Mouse (Mus musculus) lung, postnatal 0 days (tissue): ENCODE data around the gene Ccnb1ip1. TPM values are rescaled to one million over a fixed set of nuclear protein-coding genes. Genes with fewer than 3 reads are reported as not detected.
"Not testable (repeated sequence)": the region's sequence is repeated elsewhere in the genome, so short reads cannot be mapped to it uniquely, and the experiment has no call there.

Experiments
- ATAC-seq: fragments of 200-750 bp; cut with Nextera tagmentation; 2 replicates; pipeline ENCODE4 v1.8.0; 2017; ENCODE audit warnings: moderate library complexity
- DNase-seq: peaks from one replicate; pipeline ENCODE4 v3.0.0-alpha.2; 2016; ENCODE audit warnings: low spot score
- H3K27ac ChIP-seq: fragments of 300-500 bp; sonication (generic); 2 replicates; pipeline ENCODE4 v1.5.1; 2014; ENCODE audit warnings: antibody characterized with exemption, mild to moderate bottlenecking, low read length, mixed read lengths
- H3K27me3 ChIP-seq: fragments of 300-500 bp; sonication (generic); replicated peaks from 2 replicates; pipeline ENCODE4 v1.6.1; 2014; ENCODE audit warnings: low read length, mixed read lengths; ENCODE audit not compliant: insufficient read depth
- H3K36me3 ChIP-seq: fragments of 300-500 bp; sonication (generic); 2 replicates; pipeline ENCODE4 v1.6.1; 2014; ENCODE audit warnings: low read length, mixed read lengths; ENCODE audit not compliant: insufficient read depth
- H3K4me1 ChIP-seq: fragments of 300-500 bp; sonication (generic); 2 replicates; pipeline ENCODE4 v1.6.1; 2014; ENCODE audit warnings: antibody characterized with exemption, low read depth, low read length, mixed read lengths; ENCODE audit not compliant: insufficient read depth
- H3K4me2 ChIP-seq: fragments of 300-500 bp; sonication (generic); replicated peaks from 2 replicates; pipeline ENCODE4 v1.6.1; 2014; ENCODE audit warnings: low read depth, mild to moderate bottlenecking, low read length, moderate library complexity, mixed read lengths
- H3K4me3 ChIP-seq: fragments of 300-500 bp; sonication (generic); 2 replicates; pipeline ENCODE4 v1.5.1; 2014; ENCODE audit warnings: low read depth, low read length
- H3K9ac ChIP-seq: fragments of 300-500 bp; sonication (generic); replicated peaks from 2 replicates; pipeline ENCODE4 v1.6.1; 2014; ENCODE audit warnings: low read depth, mild to moderate bottlenecking
- H3K9me3 ChIP-seq: fragments of 300-500 bp; sonication (generic); 2 replicates; pipeline ENCODE4 v1.6.1; 2016; ENCODE audit warnings: low read length, mixed read lengths
- CTCF ChIP-seq: IDR thresholded peaks from 2 replicates; pipeline ENCODE4 v1.5.1; 2016; ENCODE audit warnings: antibody characterized with exemption, mild to moderate bottlenecking
- EP300 ChIP-seq: IDR thresholded peaks from 2 replicates; pipeline ENCODE4 v1.6.1; 2016; ENCODE audit warnings: antibody characterized with exemption, mild to moderate bottlenecking, control low read depth
- WGBS: fragments of 180-500 bp; shearing (Covaris S2); extraction: QIAGEN DNeasy Blood & Tissue Kit; methylation state at CpG from one replicate; pipeline ENCODE4 v1.1.7; 2014; 5-methylcytosine and 5-hydroxymethylcytosine counted together
- polyA plus RNA-seq: library from polyadenylated mRNA; unstranded; fragments of >200 nt; fragmentation: Nextera tagmentation; extraction: Ambion mirVana; gene quantifications from 2 replicates; pipeline ENCODE4 v1.2.1, GENCODE M21; 2015

The Ccnb1ip1 gene
- polyA plus RNA-seq, 1 experiment from 2014 or later = not detected

GRCm38 (mm10) chr14:50826579-50826978, 19.0 kb upstream of the Ccnb1ip1 start:
- H3K4me3 ChIP-seq = no peak overlapping the region
- WGBS = 91% methylated on average over 4 of the region's 4 CpGs
- H3K27me3 ChIP-seq = no peaks in the 10 kb centered on the region
- no peak overlapping the region for H3K4me2 ChIP-seq
- H3K4me1 ChIP-seq = no peaks in the 10 kb centered on the region
- H3K9ac ChIP-seq = no peak overlapping the region
- no peaks in the 10 kb centered on the region for H3K9me3 ChIP-seq
- DNase-seq = no peak
- H3K36me3 ChIP-seq = peaks cover 14% of the 10 kb centered on the region; the same call in 1 of the 2 replicates
- TF ChIP-seq EP300 (no peak), CTCF (no peak)
- ATAC-seq = no peak
- H3K27ac ChIP-seq = no peak overlapping the region

DNA sequence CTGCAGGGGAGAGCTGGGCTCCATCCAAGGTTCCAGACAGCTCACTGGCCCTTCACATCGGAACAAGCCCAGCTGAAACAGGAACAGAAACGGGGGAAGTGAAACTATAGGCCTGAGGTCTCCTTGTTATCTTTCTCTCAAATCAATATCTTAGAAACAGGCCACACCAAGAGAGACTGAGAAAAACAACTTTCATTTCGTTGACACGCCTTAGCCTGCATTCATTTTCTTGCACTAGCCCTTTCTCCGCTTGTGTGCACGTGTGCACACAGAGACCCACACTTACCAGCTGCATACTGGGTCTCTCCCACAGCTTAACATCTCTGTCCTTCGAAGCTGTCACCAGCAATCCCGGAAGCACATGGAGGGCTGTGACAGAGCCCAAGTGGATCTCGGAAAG, 16.7 kb upstream of the Ccnb1ip1 start:
- H3K4me3 ChIP-seq = no peak overlapping the region
- no peaks in the 10 kb centered on the region for H3K27me3 ChIP-seq
- no peak overlapping the region for H3K9ac ChIP-seq
- H3K27ac ChIP-seq = no peak overlapping the region
- H3K36me3 ChIP-seq = peaks cover 26% of the 10 kb centered on the region
- no peaks in the 10 kb centered on the region for H3K4me1 ChIP-seq
- ATAC-seq (no peak), DNase-seq (no peak)
- H3K9me3 ChIP-seq = no peaks in the 10 kb centered on the region
- no peak for TF ChIP-seq EP300
- TF ChIP-seq CTCF = no peak
- whole genome bisulfite sequencing = 83% methylated on average over 9 of the region's 9 CpGs
- no peak overlapping the region for H3K4me2 ChIP-seq

DNA sequence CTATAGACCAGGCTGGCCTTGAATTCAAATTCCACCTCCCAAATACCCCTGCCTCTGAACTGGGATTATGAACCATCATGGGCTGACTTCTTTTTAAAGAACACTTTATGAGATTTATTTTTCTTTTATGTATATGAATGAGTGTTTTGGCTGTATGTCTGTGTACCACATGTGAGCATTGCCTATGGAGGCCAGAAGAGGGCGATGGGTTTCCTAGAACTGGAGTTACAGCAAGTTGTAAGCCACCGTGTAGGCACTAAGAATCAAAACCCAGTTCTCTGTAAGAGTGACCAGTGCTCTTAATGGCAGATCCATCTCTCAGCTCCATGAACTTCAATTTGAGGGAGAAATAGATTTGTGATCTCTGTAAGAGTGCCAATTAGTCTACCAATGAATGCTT, 15.7 kb upstream of the Ccnb1ip1 start:
- WGBS = 73% methylated on average over 2 of the region's 2 CpGs
- no peak overlapping the region for H3K4me3 ChIP-seq
- no peaks in the 10 kb centered on the region for H3K4me1 ChIP-seq
- no peak overlapping the region for H3K9ac ChIP-seq
- H3K4me2 ChIP-seq = no peak overlapping the region
- H3K9me3 ChIP-seq = no peaks in the 10 kb centered on the region
- H3K36me3 ChIP-seq = peaks cover 29% of the 10 kb centered on the region
- no peak overlapping the region for H3K27ac ChIP-seq
- ATAC-seq = no peak
- H3K27me3 ChIP-seq = no peaks in the 10 kb centered on the region
- TF ChIP-seq CTCF (no peak; the same call in 1 of the 2 replicates), EP300 (no peak)
- DNase-seq = no peak

- no peaks in the 10 kb centered on the region for H3K27me3 ChIP-seq
- no peak overlapping the region for H3K4me3 ChIP-seq
- H3K27ac ChIP-seq = no peak overlapping the region
- 94% methylated on average over 2 of the region's 2 CpGs for WGBS
- no peak for TF ChIP-seq CTCF
- no peak for TF ChIP-seq EP300
- peaks cover 24% of the 10 kb centered on the region; the same call in 1 of the 2 replicates for H3K36me3 ChIP-seq
- H3K4me2 ChIP-seq = no peak overlapping the region
- no peak overlapping the region for H3K9ac ChIP-seq
- ATAC-seq (no peak), DNase-seq (no peak)
- no peaks in the 10 kb centered on the region for H3K9me3 ChIP-seq
- no peaks in the 10 kb centered on the region for H3K4me1 ChIP-seq
Observed at GRCm38 (mm10) chr14:50813060-50813459, 5.5 kb upstream of the Ccnb1ip1 start.

DNA sequence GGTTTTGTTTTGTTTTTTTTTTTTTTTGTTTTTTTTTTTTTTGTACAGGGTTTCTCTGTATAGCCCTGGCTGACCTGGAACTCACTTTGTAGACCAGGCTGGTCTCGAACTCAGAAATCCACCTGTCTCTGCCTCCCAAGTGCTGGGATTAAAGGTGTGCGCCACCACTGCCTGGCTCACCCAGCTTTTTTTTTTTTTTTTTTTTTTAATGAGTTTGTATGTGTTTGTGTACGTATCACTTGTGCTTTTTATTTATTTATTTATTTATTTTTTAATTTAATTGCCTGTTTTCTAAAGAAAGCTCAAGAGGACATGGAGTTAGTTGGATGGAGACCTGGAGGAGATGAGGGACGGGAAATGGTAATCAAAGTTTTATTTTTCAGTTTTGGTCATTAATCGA, 1.1 kb downstream of the Ccnb1ip1 start:
- WGBS = 82% methylated on average over 5 of the region's 5 CpGs
- not testable (repeated sequence) for H3K4me2 ChIP-seq, DNase-seq, H3K9ac ChIP-seq, H3K4me1 ChIP-seq, ATAC-seq, H3K36me3 ChIP-seq, H3K9me3 ChIP-seq, H3K27me3 ChIP-seq, H3K4me3 ChIP-seq
- 0 out of 2 replicates have a peak overlapping the region, but pooled peaks have one; percentile 26 for H3K27ac ChIP-seq

GRCm38 (mm10) chr14:50804683-50805082, 2.8 kb downstream of the Ccnb1ip1 start:
- Histone ChIP-seq H3K4me3 (no peak overlapping the region), H3K4me1 (no peaks in the 10 kb centered on the region), H3K27me3 (no peaks in the 10 kb centered on the region), H3K9me3 (no peaks in the 10 kb centered on the region), H3K9ac (no peak overlapping the region), H3K4me2 (no peak overlapping the region), H3K36me3 (no peaks in the 10 kb centered on the region), H3K27ac (no peak overlapping the region)
- TF ChIP-seq CTCF = no peak
- TF ChIP-seq EP300 = no peak
- DNase-seq = no peak
- 59% methylated on average over 13 of the region's 13 CpGs for WGBS
- ATAC-seq = no peak
